Mouse (Mus musculus): ENCODE measurements at regions not wholly inside any gene's neighbourhood (a gene's known extent, or its start where the extent isn't known, plus 50 kb on each side); places are given as distances from the start of the nearest gene placed in this dataset.

DNA sequence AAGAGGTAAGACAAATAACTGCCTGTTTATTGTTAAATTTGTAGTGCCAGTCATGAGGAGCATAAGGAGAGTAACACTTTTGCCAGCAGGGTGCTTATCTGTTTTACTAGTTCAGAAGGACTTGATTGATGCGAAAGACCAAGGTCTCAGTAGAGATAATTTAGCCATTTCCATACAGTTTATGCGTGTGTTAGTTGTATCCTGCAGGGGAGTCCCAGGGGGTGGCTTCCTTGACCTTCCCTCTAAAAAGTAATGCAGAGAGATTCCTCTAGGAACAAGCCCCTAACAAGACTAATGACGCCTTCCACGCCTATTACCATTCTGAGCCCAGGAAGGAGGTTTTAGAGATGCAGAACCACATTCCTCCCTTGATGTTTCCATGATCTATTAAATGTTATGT is 192.6 kb upstream of the Gm49339 start:
- no peak for DNase-seq (ENCODE audit: low read depth, low spot score)

DNA sequence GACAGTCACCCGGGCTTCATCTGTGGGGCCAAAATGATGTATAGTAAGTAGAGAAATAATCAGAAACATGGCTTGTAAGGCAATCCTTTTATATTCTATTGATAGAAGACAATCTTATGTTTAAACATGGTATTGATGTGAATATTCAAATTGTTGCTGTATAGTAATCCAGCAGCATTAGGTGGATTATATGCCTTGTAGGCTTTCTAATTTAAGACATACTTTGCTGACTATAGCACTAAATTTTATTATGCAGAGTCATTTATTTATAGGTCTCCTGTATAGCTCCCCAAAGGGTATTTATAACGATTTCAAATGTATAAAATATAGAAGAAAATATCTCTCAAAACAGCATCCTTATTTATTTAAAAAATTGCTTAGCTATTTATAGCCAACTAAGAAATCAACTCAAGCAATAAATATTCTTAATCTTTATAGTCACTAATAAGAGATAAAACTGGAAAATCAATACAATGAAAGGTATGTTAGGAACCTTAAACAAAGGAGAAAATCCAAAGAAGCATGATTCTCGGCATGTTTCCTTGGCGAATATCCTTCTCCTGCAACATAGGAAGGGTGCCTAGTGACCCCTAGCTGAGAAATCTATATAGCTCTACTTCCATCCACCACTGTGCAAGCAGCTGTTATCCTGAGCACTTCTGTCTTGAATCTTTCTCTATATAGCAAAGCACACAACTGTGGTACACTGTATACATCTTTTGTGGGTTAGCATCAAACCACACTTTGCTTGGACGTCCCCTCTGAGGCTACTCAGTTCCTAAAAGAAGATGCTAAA is 188.8 kb upstream of the Gm49339 start:
- DNase-seq (ENCODE audit: low read depth, low spot score): peak; percentile 17

DNA sequence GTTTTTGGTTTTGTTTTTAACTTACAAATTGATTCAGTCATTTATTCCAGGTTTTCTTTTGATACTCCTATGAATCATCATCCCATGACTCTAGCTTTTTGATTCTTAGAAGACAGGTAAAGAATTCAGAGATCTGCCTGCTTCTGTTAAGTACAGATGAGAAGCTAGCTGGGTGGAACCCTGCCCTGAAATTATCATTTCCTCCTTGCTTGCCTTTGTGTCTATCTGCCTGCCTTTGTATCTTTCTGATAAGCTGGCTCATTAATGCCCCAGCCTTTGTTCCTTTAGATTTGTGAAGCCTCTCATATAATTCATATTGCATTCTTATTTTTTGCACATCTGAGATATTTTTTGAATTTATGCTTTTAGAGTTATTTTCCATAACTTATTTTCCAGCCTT is 167.6 kb upstream of the Gm49339 start:
- DNase-seq (ENCODE audit: low read depth, low spot score): no peak

DNA sequence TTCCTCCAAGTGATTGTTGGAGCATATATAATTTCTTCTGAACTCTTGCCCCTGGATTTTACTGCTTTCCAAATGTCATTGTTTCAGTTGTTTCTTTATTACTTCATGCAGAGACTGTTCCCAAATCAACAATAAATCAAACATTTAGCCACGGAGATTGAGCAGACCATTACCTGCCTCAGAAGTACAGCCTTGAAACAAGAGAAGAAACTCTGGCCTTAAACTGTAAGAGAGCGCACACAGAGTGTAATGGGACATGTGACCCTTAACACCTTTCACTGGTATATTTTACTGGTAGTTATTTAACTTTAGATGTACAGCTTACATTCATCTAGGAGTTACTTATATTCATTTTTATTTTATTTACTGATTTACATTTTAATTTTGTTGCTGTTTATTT is 160.2 kb upstream of the Gm49339 start:
- no peak for DNase-seq (ENCODE audit: low read depth, low spot score)

DNA sequence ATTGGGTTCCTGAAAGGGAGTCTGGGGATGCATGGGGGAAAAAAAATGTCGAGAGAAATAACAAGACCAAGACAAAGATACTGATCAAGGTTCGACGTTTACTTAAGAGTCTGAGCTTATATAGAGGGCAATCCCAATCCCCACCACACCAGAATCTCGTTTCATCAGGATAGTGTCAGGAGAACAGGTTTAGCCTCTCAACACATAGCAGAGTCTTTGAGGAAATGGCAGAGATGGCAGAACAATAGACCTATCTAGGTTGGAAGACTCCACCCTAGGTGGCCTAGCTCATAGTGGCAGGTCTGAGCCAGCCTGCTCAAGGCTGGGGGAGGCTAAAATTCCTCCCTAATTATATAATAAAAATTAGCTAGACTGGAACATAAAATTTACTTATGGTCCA is 151.6 kb upstream of the Gm49339 start:
- no peak for DNase-seq (ENCODE audit: low read depth, low spot score)

DNA sequence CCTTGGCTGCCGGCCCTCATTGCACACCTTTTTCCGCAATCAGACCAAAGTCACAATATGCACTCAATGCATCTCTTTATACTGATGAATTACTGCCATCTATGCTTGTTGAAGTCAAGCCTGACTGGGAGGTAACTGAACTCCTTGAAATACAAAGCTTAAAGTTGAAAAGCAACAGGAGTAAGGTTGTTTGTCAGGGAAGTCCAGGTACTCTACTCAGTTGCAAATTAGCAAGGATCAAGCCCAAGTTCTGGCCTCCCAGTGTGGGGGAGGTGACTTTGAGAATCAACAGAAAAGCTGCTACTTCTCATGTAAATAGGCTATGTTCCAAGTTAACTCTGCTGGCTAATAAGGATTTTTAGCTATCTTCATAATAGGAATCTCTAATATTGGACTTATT is 151.0 kb upstream of the Gm49339 start:
- DNase-seq (ENCODE audit: low read depth, low spot score): no peak

Data from brain, adult 2 months (tissue).